Mouse (Mus musculus) gastrocnemius, adult 18-20 months (tissue): ENCODE measurements around the gene Lin9. TPM values are rescaled to one million over a fixed set of nuclear protein-coding genes. Genes with fewer than 3 reads are reported as not detected.
"Not testable (repeated sequence)": the region's sequence is repeated elsewhere in the genome, so short reads cannot be mapped to it uniquely, and the experiment has no call there.

Experiments used
- DNase-seq: peaks from one replicate; pipeline ENCODE4 v3.0.0; 2021; ENCODE audit warnings: low spot score
- long read RNA-seq, 2 experiments: library from polyadenylated mRNA; stranded (forward); transcript quantifications; one replicate each; pipeline ENCODE4 v2.0.0; 2021
- total RNA-seq, 2 experiments: library from RNA; stranded (reverse); gene quantifications; 2 replicates each; pipeline ENCODE4 v1.2.3; 2021

Lin9 gene
- total RNA-seq: 1 to 10 TPM; 2.7 to 3.3 TPM
- long read RNA-seq, experiment 1, transcript Lin9-203 (15 exons, 3,160 nt): major isoform, 8 of 8 reads
- long read RNA-seq, experiment 1, partial matches to known transcripts: 0 of 8 reads
- long read RNA-seq, experiment 1, other reads (novel, unspliced or antisense): 0 of 8 reads
- long read RNA-seq, experiment 2, partial matches to known transcripts: 3 of 5 reads
- long read RNA-seq, experiment 2, other reads (novel, unspliced or antisense): 2 of 5 reads

DNA sequence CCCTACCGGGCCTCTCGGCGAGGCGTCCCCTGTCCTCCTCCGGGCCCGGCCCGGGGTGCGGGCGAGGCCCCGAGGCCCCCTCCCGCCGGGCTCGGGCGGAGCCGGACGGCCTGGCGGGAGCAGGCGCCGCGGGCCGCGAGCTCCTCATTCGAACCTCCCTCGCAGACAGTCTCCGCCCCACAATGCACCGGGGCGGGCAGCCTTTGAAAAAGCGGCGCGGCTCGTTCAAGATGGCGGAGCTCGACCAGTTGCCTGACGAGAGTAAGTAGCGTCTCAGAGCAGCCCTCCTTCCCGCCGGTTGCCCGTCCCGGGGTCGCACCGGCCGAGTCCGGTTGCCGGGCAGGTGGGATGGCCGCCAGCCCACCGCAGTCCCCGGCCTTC is at the start of gene Lin9:
Gene Lin9, plus strand, starts transcription at position 14 of the 381 bp plus-strand sequence.
- DNase-seq: peak; percentile 92

- DNase-seq: no peak
Observed at GRCm38 (mm10) chr1:180600578-180600977, 40.4 kb upstream of the Lin9 start.

DNA sequence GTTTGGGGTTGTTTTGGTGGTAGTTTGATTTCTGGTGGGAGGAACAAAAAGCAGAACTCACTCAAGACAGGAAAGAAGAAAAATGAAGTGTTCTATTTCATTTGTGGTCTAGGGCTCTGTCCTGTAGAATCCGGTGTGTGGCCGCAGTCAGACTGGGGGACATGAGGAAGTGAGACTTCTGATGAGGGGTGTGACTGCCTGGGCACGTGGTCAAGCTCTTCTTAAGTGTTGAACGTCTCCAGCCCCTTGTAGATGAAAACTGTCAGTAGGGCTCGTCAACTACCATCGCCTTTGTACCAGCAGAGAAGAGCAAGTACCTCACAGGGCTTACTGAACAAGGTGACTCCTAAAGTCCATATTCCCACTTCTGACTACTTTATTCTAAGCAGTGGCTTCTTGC is 39.1 kb upstream of the Lin9 start:
- DNase-seq: no peak

DNA sequence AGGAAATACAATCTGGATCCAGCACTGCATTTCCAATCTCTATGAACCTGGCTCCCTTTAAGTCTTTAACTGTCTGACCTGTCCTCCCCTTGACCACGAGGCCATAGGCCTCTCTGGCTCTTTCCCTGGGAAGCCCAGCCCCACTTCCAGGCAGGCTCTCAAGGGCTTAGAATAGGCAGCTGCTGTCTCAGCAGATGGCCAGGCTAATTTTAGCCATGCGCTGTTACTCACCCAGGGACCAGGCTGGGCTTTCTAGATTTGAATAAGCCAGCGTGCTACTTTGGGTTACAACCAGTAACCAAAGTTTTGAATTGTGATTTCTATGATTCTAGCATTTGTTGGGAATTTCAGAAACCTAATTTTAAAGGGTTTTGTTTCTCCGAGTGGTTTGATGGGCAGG is 36.4 kb upstream of the Lin9 start:
- peak; percentile 79 for DNase-seq

- no peak for DNase-seq
Observed at GRCm38 (mm10) chr1:180606106-180606505, 34.8 kb upstream of the Lin9 start.

GRCm38 (mm10) chr1:180606796-180607577 is 34.0 kb upstream of the Lin9 start:
- no peak for DNase-seq

DNA sequence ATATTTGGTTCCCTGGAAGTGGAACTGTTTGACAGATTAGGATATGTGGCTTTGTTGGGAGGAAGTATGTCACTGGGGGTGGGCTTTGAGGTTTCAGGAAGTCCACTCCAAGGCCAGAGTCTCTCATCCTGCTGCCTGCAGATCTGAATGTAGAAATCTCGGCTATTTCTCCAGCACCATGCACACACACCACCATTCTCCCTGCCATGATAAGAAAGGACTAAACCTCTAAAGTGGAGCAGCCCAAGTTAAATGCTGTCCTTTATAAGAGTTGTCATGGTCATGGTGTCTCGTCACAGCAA is 33.4 kb upstream of the Lin9 start:
- no peak for DNase-seq

GRCm38 (mm10) chr1:180611842-180612241 is 29.1 kb upstream of the Lin9 start:
- not testable (repeated sequence) for DNase-seq

- DNase-seq: no peak
Observed at GRCm38 (mm10) chr1:180616762-180617161, 24.2 kb upstream of the Lin9 start.

GRCm38 (mm10) chr1:180622389-180622788 is 18.6 kb upstream of the Lin9 start:
- DNase-seq: no peak

- no peak for DNase-seq
Observed at GRCm38 (mm10) chr1:180623911-180624310, 17.0 kb upstream of the Lin9 start.

DNA sequence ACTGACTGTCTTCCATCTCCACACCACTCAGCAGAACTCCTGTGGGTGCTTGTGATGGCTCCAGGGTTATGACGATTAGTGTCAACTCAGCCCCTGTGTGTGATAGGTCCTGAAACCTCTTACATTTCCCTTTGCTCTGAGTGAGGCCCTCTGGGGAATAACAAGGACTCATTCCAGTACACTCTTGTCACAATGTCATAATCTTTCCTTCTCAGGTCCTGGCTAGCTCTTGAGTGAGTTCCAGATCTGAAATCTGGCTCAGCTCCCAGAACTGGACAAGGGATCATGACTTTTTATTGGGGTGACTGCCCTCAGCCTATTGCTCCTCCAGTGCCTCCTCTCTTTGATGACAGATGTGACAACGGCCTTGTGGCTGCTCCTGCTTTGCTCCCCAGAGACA is 14.8 kb upstream of the Lin9 start:
- peak; percentile 50 for DNase-seq

- not testable (repeated sequence) for DNase-seq
Observed at GRCm38 (mm10) chr1:180637796-180638195, 3.2 kb upstream of the Lin9 start.

GRCm38 (mm10) chr1:180639416-180640401 is 1.2 kb upstream of the Lin9 start:
- DNase-seq: no peak

DNA sequence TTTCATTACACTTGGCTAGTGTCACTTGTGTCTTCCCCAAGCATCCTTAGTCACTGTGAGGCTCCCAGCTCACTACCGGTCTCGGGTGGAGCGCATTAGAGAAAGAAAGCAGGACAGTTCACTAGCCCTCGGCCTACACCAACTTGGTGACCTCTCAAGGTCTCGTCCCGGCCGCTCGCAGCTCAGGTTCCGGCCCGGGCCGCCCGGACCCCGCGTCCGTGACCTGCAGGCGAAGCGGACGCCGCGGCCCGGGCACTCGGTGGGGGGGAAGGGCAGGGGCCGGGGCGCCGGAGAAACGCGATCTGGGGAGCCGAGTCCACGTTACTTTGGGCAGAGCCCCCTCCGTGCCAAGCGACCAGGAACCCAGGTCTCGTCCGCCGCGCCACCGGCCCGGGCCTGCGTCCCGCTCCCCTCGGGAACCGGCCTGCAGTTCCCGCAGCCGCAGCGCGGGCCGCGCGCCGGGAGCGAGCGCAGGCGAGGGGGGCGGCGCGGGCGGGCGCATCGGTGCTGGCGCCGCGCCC is 285 bp upstream of the Lin9 start:
- DNase-seq: peak; percentile 18

DNA sequence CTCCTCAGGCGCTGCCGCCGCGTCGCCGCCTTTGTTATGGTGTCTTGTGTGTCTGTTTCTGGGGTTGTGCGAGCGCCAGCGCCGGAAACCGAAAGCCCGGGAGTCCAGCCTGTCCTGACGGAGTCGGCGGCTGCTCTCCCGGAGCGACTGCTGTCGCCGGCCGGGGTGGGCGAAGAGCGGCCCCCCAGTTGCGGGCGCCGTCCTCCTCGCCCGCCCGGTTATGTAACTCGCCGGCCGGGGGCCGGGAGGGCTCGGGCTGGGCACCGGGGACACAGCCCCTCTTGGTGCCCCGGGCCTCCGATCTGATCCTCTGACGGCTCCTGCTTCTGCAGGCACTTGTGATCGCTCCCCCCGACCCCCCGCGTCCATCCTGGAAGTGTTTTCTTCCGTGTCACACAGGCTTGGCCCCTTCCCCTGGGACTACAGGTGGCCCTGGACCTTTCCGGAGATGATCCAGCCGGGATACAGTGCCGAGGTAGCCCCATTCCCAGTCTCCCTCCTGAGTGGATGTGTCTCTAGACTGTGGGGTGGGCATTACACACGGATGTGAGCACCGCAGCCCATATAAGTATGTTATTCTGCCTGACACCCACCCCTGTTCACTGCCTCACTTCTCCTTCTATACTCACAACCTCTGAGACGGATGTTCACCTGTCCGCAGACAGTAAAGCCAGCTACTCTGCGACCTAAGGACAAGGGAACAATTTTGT is 723 bp downstream of the Lin9 start:
- peak; percentile 6 for DNase-seq

- DNase-seq: no peak
Observed at GRCm38 (mm10) chr1:180642228-180642564, 1.2 kb downstream of the Lin9 start.

GRCm38 (mm10) chr1:180691284-180691683 is 50.3 kb downstream of the Lin9 start:
- DNase-seq: no peak

- DNase-seq: no peak
Observed at GRCm38 (mm10) chr1:180696626-180697352, 55.8 kb downstream of the Lin9 start, which contains the start of gene Mixl1. Mixl1 (minus strand) TSS chr1:180697034.

DNA sequence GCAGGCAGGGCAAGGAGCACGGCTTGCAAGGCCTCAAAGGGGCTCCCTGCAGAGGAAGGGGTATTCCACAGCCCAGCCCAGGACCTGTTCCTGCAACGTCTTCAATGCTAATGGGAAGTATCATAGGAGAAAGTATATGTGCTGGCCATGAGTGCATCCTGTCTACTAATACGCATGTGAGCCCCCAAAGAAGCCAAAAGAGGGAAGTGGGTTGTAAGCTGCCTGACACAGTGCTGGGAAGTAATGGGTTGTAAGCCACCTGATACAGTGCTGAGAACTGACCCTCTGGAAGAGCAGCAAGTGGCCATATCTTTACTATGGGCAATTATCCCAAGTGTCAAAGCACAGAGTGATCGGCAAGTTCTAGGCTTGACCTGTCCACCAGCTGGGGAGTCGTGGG is 57.1 kb downstream of the Lin9 start:
- no peak for DNase-seq

GRCm38 (mm10) chr1:180703400-180703799 is 62.5 kb downstream of the Lin9 start:
- no peak for DNase-seq
